Mouse (Mus musculus) megakaryocyte, embryonic 14.5 days (primary cell): Measurements from ENCODE around the gene Gtf2i.

ENCODE experiments used
- FLI1 ChIP-seq: IDR thresholded peaks from 2 replicates; pipeline ENCODE4 v1.6.1; 2012; ENCODE audit warnings: low read length, inconsistent platforms, mixed read lengths
- GATA1 ChIP-seq: IDR thresholded peaks from 3 replicates; pipeline ENCODE4 v1.6.1; 2012; ENCODE audit warnings: mixed read lengths, low read length, inconsistent platforms, borderline replicate concordance

DNA sequence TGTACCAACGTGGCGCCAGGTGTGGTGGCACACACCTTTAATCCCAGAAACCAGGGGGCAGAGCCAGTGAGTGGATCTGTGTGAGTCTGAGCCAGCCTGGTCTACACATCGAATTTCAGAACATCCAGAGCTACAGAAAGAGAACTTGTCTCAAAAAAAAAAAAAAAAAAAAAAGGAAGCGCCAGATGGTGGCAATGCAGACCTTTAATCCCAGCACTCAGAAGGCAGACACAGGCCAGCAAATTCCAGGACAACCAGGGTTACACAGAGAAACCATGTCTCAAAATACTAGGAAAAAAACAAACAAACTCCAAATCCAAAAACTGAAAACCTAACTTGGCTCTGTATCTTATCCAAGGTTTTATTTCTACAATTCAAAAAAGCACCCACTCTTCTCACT lies 44.0 kb downstream of the Gtf2i start:
- no peak for TF ChIP-seq GATA1
- TF ChIP-seq FLI1: no peak
